Mouse (Mus musculus) common myeloid progenitor, adult 5-6 weeks (primary cell): ENCODE measurements around the gene Btbd8. TPM values are rescaled to one million over a fixed set of nuclear protein-coding genes. Genes with fewer than 3 reads are reported as not detected.

ENCODE experiments used
- ATAC-seq: replicated peaks from 2 replicates; pipeline ENCODE4 v1.8.0; 2016; ENCODE audit warnings: low read depth, mild to moderate bottlenecking, moderate TSS enrichment, inconsistent platforms; ENCODE audit not compliant: poor library complexity, severe bottlenecking
- total RNA-seq: library from RNA; stranded (forward); fragments of 200-1000, 187-1606 nt; gene quantifications from 2 replicates; pipeline ENCODE4 v1.2.3, GENCODE M21; 2017

Gene Btbd8
- total RNA-seq, 1 experiment from 2014 or later = 9.8 TPM

DNA sequence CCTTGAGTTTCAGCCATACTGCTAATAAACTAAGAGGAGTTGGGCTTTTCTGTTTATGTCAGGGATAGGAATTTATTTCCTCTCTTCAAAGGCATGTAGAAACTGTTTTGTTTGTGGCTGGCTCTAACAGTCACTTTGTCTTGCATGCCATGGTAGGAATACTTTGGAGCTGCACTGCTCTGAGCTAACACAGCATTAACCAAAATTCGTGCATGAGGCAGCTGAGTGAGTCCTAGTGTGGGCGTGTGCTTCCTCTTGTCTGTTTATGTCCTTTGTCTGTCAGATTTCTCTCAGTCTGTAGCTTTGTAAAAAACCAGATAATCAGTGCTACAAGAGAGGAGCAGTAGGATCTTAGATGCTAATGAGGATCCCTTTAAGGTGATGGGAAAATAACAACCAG, 73.5 kb downstream of the Btbd8 start:
- ATAC-seq = no peak

DNA sequence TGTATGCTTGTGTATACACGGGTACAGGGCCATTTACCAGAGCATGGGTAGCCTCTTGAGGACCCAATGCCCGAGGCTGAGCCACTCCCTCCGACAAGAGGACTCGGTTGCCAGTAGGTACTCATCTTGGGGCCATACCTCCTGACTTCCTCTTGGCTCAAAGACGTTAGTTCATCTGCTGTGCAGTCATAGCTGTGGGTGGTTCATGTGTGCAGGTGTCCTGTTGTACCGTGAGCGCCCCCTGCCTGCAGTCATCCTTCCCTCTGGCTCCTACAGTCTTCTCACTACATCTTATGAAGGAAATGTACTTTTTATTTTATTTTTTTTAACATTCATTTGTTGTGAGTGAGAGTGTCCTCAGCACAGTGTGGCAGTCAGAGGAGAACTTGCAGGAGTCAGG, 75.8 kb downstream of the Btbd8 start:
- peak; percentile 99 for ATAC-seq

- no peak for ATAC-seq
Observed at GRCm38 (mm10) chr5:107515453-107515852, 77.7 kb downstream of the Btbd8 start.

- no peak for ATAC-seq
Observed at GRCm38 (mm10) chr5:107516087-107516486, 78.3 kb downstream of the Btbd8 start.

DNA sequence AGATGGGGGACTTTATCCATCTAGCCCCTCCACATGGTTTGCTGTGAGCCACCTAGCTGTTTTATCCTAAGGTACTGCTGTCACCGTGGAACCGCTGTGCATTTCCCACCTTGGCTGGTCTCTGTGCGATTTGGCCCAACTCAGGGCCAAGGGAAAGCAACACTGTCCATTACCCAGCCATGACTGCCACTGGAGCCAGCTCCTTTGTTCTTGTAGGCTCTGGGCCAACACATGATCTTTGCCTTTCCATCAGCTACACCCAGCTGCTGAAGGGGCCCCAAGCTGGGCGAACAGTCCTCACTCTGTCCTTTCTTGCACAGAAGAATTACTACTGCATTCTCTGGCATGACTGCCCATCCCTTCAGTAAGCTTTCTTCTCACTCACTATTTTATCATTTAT, 80.8 kb downstream of the Btbd8 start:
- no peak for ATAC-seq

- no peak for ATAC-seq
Observed at GRCm38 (mm10) chr5:107521386-107521785, 83.6 kb downstream of the Btbd8 start.

DNA sequence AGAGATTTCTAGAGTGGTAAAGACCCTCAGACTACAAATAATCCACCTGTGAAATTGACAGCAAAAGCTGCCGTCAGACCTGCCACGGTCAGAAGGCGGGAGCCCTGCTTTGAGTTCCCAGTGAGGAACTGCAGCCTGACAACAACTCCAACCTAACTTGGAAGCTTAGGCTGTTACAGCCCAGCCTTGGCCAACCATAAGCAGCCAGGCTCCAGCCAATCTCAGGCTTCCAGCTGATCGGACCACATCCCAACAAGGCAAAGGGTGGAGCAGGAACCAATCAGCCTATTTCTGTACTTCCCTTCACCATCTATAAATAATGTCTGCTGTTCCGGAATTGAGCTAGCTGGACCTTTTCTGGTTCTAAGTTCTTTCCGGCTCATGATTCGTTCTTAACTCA, 84.1 kb downstream of the Btbd8 start:
- peak; percentile 82 for ATAC-seq

- peak; percentile 70 for ATAC-seq
Observed at GRCm38 (mm10) chr5:107524281-107524680, 86.5 kb downstream of the Btbd8 start.

DNA sequence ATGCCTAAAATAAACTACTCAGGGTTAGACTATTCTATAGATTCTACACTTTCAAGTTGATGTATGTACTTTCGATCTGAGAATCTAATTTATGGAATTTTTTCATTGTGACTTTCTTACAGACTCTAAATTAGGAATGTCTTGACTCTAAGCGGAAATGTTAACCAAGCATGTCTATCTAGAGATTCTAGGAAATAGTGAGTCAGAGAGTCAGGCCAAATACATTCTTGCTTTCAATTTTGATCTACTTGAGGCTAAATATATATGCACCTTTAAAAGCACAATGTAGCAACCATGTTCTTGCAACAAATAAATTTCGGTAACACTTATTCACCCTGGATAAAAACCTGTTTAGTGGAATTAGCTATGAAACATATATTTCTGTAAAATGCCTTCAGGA, 91.1 kb downstream of the Btbd8 start:
- ATAC-seq = no peak

GRCm38 (mm10) chr5:107533590-107533989, 95.8 kb downstream of the Btbd8 start:
- no peak for ATAC-seq

GRCm38 (mm10) chr5:107534581-107534980, 96.8 kb downstream of the Btbd8 start, which contains the start of gene 1700028K03Rik:
1700028K03Rik (plus strand) TSS chr5:107534709.
- ATAC-seq = no peak

DNA sequence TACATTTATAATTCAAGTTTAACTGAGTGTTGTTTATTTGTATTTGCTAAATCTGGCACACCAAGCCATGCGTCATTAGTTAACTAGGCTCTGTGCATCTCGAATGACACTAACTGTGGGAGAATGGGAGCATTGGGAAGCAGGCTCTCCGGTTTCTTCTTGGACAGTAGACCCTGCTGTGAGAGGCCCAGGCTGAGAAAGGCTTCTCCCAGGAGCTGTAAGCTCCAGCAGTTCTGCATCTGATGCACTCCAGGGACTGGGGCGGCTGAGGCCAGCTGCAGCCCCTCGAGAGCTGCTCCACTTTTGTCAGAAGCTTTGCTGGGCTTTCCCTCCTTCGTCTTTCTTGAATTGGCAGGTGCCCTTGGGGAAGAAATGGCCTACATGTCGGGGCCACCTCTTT, 103.9 kb downstream of the Btbd8 start:
- ATAC-seq = no peak

DNA sequence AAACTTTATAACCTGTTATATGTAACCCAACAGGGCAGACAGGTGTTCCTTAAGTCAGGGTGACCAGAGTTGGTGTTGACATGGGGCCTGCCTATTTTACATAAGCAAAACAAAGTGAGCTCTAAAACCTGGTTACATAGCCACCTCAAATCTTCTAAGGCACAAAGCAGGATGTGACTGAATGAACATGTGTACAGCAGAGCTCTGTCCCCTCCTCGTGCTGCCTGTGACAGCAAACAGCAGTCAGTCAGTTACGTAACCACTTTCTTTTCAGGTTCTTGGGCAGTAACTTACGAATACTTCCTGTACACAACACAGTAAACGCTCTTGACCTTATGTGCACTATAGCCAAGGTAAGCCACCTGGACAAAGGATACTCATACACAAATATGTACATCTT, 108.1 kb downstream of the Btbd8 start:
- 0 out of 2 replicates have a peak, but pooled peaks have one; percentile 54 for ATAC-seq

DNA sequence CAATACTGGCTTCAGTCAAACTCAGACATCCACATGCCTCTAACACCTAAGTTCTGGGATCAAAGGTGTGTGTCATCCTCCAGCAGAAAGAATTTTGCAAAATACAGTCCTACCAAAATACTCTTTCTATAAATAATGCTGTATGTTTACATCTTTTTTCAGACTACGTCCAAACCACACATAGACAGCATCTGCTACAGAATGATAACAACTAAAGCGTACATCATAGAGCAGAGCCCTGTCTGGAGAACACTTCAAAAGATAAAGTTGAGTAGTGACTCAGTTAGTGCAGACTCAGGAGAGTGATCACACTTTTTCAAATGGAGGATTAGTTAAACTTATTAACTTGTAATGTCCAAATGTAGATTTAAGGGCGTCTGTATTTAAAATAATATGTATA, 110.2 kb downstream of the Btbd8 start:
- no peak for ATAC-seq

- no peak for ATAC-seq
Observed at GRCm38 (mm10) chr5:107548444-107548843, 110.6 kb downstream of the Btbd8 start.

DNA sequence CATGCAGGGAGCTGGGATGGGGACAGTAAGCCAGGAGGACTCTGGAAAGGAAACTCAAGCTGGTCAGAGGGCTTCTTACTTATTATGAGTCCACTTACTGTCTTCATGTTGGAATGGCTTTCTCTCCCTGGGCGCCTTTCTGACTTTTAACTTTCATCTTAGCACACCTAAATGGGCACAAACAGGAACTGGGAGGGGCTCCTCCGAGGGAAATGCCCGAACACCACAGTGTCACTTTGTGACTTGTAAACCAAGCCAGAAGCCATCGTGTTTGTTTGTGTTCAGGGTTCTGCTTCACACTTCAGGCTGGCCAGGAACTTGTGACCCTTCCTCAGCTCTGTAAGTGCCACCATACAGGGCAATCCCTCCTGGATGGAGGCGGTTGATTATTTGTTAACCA, 116.5 kb downstream of the Btbd8 start:
- no peak for ATAC-seq

DNA sequence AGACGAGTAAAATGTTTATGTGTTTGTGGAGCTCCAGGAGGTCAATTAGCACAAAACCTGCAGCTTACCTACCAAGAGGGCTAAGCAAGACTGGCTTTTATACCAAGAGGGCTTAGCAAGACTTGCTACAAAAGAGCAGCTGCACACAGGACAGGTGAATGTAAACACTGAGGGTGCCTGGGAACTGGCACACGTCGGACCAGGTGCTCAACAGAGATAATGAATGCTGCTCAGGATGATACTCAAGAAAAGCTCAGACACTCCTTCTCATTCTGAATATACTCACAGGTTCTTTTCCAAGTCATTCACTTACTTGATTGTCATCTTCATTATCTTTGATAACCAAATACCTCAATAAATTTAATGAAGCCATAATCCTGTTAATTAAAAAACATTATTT, 119.2 kb downstream of the Btbd8 start:
- no peak for ATAC-seq

Other genes starting within 250 kb of the Btbd8 start
- 15.9 and 21.3 TPM in 2 replicates for gene Tgfbr3, start 148.4 kb upstream of the Btbd8 start, total RNA-seq
- gene Brdt, start 106.8 kb upstream of the Btbd8 start, total RNA-seq = 0.73 TPM in 1 of 2 replicates, not detected in the other
- not detected in 2 replicates for gene Ephx4, start 35.3 kb upstream of the Btbd8 start, total RNA-seq
- gene Lpcat2b, start 6.4 kb upstream of the Btbd8 start, total RNA-seq = not detected in 2 replicates
- gene Gm42669, start 69.6 kb downstream of the Btbd8 start, total RNA-seq = 0.50 TPM in 1 of 2 replicates, not detected in the other
- not detected in 2 replicates for gene 1700028K03Rik, start 96.7 kb downstream of the Btbd8 start, total RNA-seq
- 25.8 and 30.9 TPM in 2 replicates for gene Rpap2, start 159.4 kb downstream of the Btbd8 start, total RNA-seq
- gene Glmn, start 159.9 kb downstream of the Btbd8 start, total RNA-seq = 16.2 and 18.9 TPM in 2 replicates